ENCODE assay signal across 10 mouse cellular contexts in the genomic region with DNA sequence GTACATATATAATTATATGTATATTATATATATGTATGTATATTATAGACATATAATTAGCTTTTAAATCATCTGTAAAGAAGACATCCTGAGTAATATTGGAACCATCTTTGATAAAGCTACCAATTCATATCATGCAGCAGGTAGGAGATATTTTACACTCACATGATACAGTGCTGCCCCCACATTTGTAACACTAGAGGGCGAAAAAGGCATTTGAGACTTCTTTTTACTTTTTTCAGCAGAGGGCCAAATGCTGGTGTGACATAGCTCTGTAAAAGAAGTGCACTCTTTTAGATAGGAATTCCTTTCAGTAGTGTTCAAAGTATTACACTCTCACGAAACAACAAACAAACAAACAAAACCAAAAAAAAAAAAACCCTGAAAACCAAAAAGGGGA. TPM values are rescaled to one million over a fixed set of nuclear protein-coding genes. Genes with fewer than 3 reads are reported as not detected.
DNase-seq lines count a peak whose midpoint lies in the region; ATAC-seq and TF ChIP-seq lines count a peak whose summit lies in the region.
"Had no signal": no experiment of that assay in that cellular context is flagged by ENCODE, and none has a peak within 500 bp of the region (broad histone marks: within the 10 kb centered on the region; RNA-seq: fewer than 3 reads in every experiment).

No protein-coding gene starts in this region.

- H3K4me2 ChIP-seq in hindbrain, embryonic 15.5 days, result 0 out of 2 replicates have a peak overlapping the region, but pooled peaks have one; percentile 28
- H3K4me2 ChIP-seq in hindbrain, embryonic 12.5 days (replicated peaks), result no peak overlapping the region

- no peak overlapping the region for H3K4me3 ChIP-seq in hindbrain, embryonic 15.5 days
- no peak overlapping the region for H3K4me3 ChIP-seq in hindbrain, embryonic 12.5 days
- H3K4me3 ChIP-seq in MEL (ENCODE audit: control insufficient read depth in 1 of 2, insufficient read depth in 1 of 2, low read depth in 2 of 2, low read length in 2 of 2), result peak overlapping the region; percentile 21 to 38
- no peak overlapping the region for H3K4me3 ChIP-seq in embryonic facial prominence, embryonic 10.5 days
- H3K4me3 ChIP-seq in layer of hippocampus, adult 2 months, result peak overlapping the region; percentile 93

- TF ChIP-seq RAD21 in MEL (IDR thresholded peaks at IDR 0.05; ENCODE audit: low read depth, low read length), result peak; percentile 82

- DNase-seq in A20 (ENCODE audit: low read depth, low spot score) (peak; percentile 69), MEL (ENCODE audit: low read depth, low spot score) (peak; percentile 86)
- DNase-seq in embryonic facial prominence, embryonic 10.5 days (ENCODE audit: low spot score), result peak; percentile 28
- DNase-seq in layer of hippocampus, adult 2 months (ENCODE audit: low spot score in 2 of 2), result peak; percentile 44 to 53
- DNase-seq in retina, embryonic 14.5 days (ENCODE audit: low spot score), result peak; percentile 86
- no peak for DNase-seq in spleen, postnatal 4 days (ENCODE audit: low spot score in 2 of 2)

- peaks cover 4% of the 10 kb centered on the region; the same call in 1 of the 2 replicates for H3K79me2 ChIP-seq in MEL (ENCODE audit: control insufficient read depth, insufficient read depth, low read length, poor library complexity)

- H3K27me3 ChIP-seq in hindbrain, embryonic 15.5 days, result no peaks in the 10 kb centered on the region
- H3K27me3 ChIP-seq in hindbrain, embryonic 12.5 days, result no peaks in the 10 kb centered on the region
- no peaks in the 10 kb centered on the region for H3K27me3 ChIP-seq in MEL (ENCODE audit: control insufficient read depth in 1 of 2, insufficient read depth in 2 of 2, low read length in 2 of 2)
- H3K27me3 ChIP-seq in embryonic facial prominence, embryonic 10.5 days (replicated peaks; ENCODE audit: low read depth, poor library complexity, severe bottlenecking), result no peaks in the 10 kb centered on the region
- H3K27me3 ChIP-seq: embryonic facial prominence, embryonic 13.5 days; lung, embryonic 15.5 days had no signal

- no peak for TF ChIP-seq POLR2A in MEL (IDR thresholded peaks at IDR 0.05; ENCODE audit: control insufficient read depth in 1 of 2, insufficient read depth in 1 of 2, low read depth in 1 of 2, low read length in 2 of 2, poor library complexity in 1 of 2)

- H3K36me3 ChIP-seq in hindbrain, embryonic 15.5 days, result no peaks in the 10 kb centered on the region
- H3K36me3 ChIP-seq in hindbrain, embryonic 12.5 days, result no peaks in the 10 kb centered on the region
- H3K36me3 ChIP-seq in MEL (ENCODE audit: control insufficient read depth in 1 of 2, insufficient read depth in 2 of 2, low read length in 2 of 2), result peaks cover 0 to 18% of the 10 kb centered on the region in 2 experiments; a peak in 2 of 4 replicates
- no peaks in the 10 kb centered on the region for H3K36me3 ChIP-seq in embryonic facial prominence, embryonic 10.5 days (replicated peaks)
- H3K36me3 ChIP-seq: embryonic facial prominence, embryonic 13.5 days; lung, embryonic 15.5 days had no signal

- peak; percentile 4 to 93 (median 61); a peak in 4 of 6 replicates for TF ChIP-seq CTCF in MEL (IDR thresholded peaks at IDR 0.05 in 2 of 3, conservative IDR thresholded peaks at IDR 0.05 in 1 of 3; ENCODE audit: control insufficient read depth in 1 of 3, insufficient read depth in 1 of 3, low read depth in 2 of 3, low read length in 3 of 3, poor library complexity in 1 of 3, severe bottlenecking in 1 of 3)
- TF ChIP-seq CTCF in layer of hippocampus, adult 2 months (conservative IDR thresholded peaks at IDR 0.05), result peak; percentile 88

- H3K27ac ChIP-seq in hindbrain, embryonic 15.5 days (replicated peaks), result no peak overlapping the region
- H3K27ac ChIP-seq in hindbrain, embryonic 12.5 days, result no peak overlapping the region
- H3K27ac ChIP-seq in MEL (ENCODE audit: control insufficient read depth, low read depth, low read length), result peak overlapping the region; percentile 28
- no peak overlapping the region for H3K27ac ChIP-seq in embryonic facial prominence, embryonic 10.5 days (replicated peaks)
- H3K27ac ChIP-seq in layer of hippocampus, adult 2 months, result peak overlapping the region; percentile 93; the same call in 1 of the 2 replicates

- peaks cover 13% of the 10 kb centered on the region for H3K4me1 ChIP-seq in hindbrain, embryonic 15.5 days (replicated peaks)
- peaks cover 13% of the 10 kb centered on the region for H3K4me1 ChIP-seq in hindbrain, embryonic 12.5 days
- H3K4me1 ChIP-seq in MEL (ENCODE audit: control insufficient read depth in 1 of 2, insufficient read depth in 2 of 2, low read length in 2 of 2), result peaks cover 5 to 14% of the 10 kb centered on the region in 2 experiments
- H3K4me1 ChIP-seq in embryonic facial prominence, embryonic 10.5 days, result peaks cover 17% of the 10 kb centered on the region

- TF ChIP-seq EP300 in MEL (IDR thresholded peaks at IDR 0.05; ENCODE audit: low read depth in 1 of 2, low read length in 2 of 2), result peak; percentile 40 to 44; a peak in 2 of 4 replicates

- ATAC-seq in hindbrain, embryonic 15.5 days (ENCODE audit: low FRiP score, low read depth), result peak; percentile 9; the same call in 1 of the 2 replicates
- ATAC-seq in hindbrain, embryonic 12.5 days (ENCODE audit: low FRiP score), result no peak

- WGBS in hindbrain, embryonic 15.5 days, result 30% methylated on average over 2 of the region's 2 CpGs
- 27% methylated on average over 2 of the region's 2 CpGs for WGBS in hindbrain, embryonic 12.5 days
- 21% methylated on average over 2 of the region's 2 CpGs for WGBS in embryonic facial prominence, embryonic 10.5 days

- no peak overlapping the region for H3K9ac ChIP-seq in hindbrain, embryonic 15.5 days
- no peak overlapping the region for H3K9ac ChIP-seq in hindbrain, embryonic 12.5 days
- peak overlapping the region; percentile 34; the same call in 1 of the 2 replicates for H3K9ac ChIP-seq in MEL (ENCODE audit: control insufficient read depth, low read depth, low read length, poor library complexity, severe bottlenecking)
- H3K9ac ChIP-seq: embryonic facial prominence, embryonic 13.5 days had no signal

- no peaks in the 10 kb centered on the region for H3K9me3 ChIP-seq in hindbrain, embryonic 15.5 days
- H3K9me3 ChIP-seq in hindbrain, embryonic 12.5 days (replicated peaks), result no peaks in the 10 kb centered on the region
- no peaks in the 10 kb centered on the region for H3K9me3 ChIP-seq in MEL (replicated peaks; ENCODE audit: insufficient read depth, low read length)
- H3K9me3 ChIP-seq in embryonic facial prominence, embryonic 10.5 days, result no peaks in the 10 kb centered on the region
- H3K9me3 ChIP-seq: embryonic facial prominence, embryonic 13.5 days; lung, embryonic 15.5 days had no signal

TF ChIP-seq in MEL, 35 proteins besides CTCF, POLR2A, EP300 and RAD21 (continues in another document):
- TF ChIP-seq ETS1 (IDR thresholded peaks at IDR 0.05; ENCODE audit: low read depth, low read length), result 0 out of 2 replicates have a peak, but pooled peaks have one; percentile 27
- no peak for TF ChIP-seq ZMIZ1 (IDR thresholded peaks at IDR 0.05; ENCODE audit: low read depth, low read length)
- TF ChIP-seq SMC3 (IDR thresholded peaks at IDR 0.05; ENCODE audit: low read depth, low read length), result peak; percentile 88
- no peak for TF ChIP-seq CHD2 (IDR thresholded peaks at IDR 0.05; ENCODE audit: low read length)
- TF ChIP-seq HCFC1 (IDR thresholded peaks at IDR 0.05; ENCODE audit: low read depth, low read length), result peak; percentile 65
- no peak for TF ChIP-seq MYB (IDR thresholded peaks at IDR 0.05; ENCODE audit: low read depth, low read length)
- TF ChIP-seq GABPA (IDR thresholded peaks at IDR 0.05; ENCODE audit: low read depth, low read length), result no peak
- TF ChIP-seq TCF12 (IDR thresholded peaks at IDR 0.05; ENCODE audit: low read depth, low read length), result 0 out of 2 replicates have a peak, but pooled peaks have one; percentile 34
- peak; percentile 88 for TF ChIP-seq MAZ (IDR thresholded peaks at IDR 0.05; ENCODE audit: low read depth, low read length)
- peak; percentile 77 for TF ChIP-seq MXI1 (IDR thresholded peaks at IDR 0.05; ENCODE audit: low read depth, low read length)
- peak; percentile 82 for TF ChIP-seq ZC3H11A (IDR thresholded peaks at IDR 0.05; ENCODE audit: low read depth, low read length)
- peak; percentile 88 for TF ChIP-seq ZNF384 (IDR thresholded peaks at IDR 0.05; ENCODE audit: low read depth, low read length)
- TF ChIP-seq POLR2AphosphoS5 (IDR thresholded peaks at IDR 0.05; ENCODE audit: borderline replicate concordance, low read depth, low read length), result no peak
- 0 out of 2 replicates have a peak, but pooled peaks have one; percentile 51 for TF ChIP-seq JUND (IDR thresholded peaks at IDR 0.05; ENCODE audit: low read depth, low read length)

RNA-seq across cellular contexts. Expression of a gene that starts 0.9 kb away (rescaled TPM):
- 52.0 and 55.1 TPM in 2 replicates for polyA plus RNA-seq in hindbrain, embryonic 15.5 days (2015; fragmentation: Nextera tagmentation; extraction: Ambion mirVana)
- polyA plus RNA-seq in hindbrain, embryonic 12.5 days (2016; fragmentation: Nextera tagmentation; extraction: Ambion mirVana), result 42.7 and 44.6 TPM in 2 replicates
- total RNA-seq in MEL (2012; rRNA removed), result 3.4 and 4.1 TPM in 2 replicates
- polyA plus RNA-seq in MEL (2012; ENCODE audit: insufficient read depth in 1 of 2, insufficient read length in 2 of 2, low read depth in 1 of 2, low replicate concordance in 2 of 2, missing spikeins in 1 of 2), result 1 to 10 TPM in 1 of 2 experiments, not detected in 1; 6.8 TPM
- polyA plus RNA-seq in embryonic facial prominence, embryonic 10.5 days (2016; fragmentation: Nextera tagmentation; extraction: Ambion mirVana), result 17.8 and 19.5 TPM in 2 replicates
- 10 to 100 TPM; 37.6 to 38.0 TPM for total RNA-seq in layer of hippocampus, adult 2 months (2021)

RNA-seq across cellular contexts. Expression of a gene that starts 1.1 kb away (rescaled TPM):
- 54.2 and 56.9 TPM in 2 replicates for polyA plus RNA-seq in hindbrain, embryonic 15.5 days (2015; fragmentation: Nextera tagmentation; extraction: Ambion mirVana)
- polyA plus RNA-seq in hindbrain, embryonic 12.5 days (2016; fragmentation: Nextera tagmentation; extraction: Ambion mirVana), result 32.3 and 32.4 TPM in 2 replicates
- 7.4 and 9.0 TPM in 2 replicates for total RNA-seq in MEL (2012; rRNA removed)
- polyA plus RNA-seq in MEL (2012; ENCODE audit: insufficient read depth in 1 of 2, insufficient read length in 2 of 2, low read depth in 1 of 2, low replicate concordance in 2 of 2, missing spikeins in 1 of 2), result 10 to 100 TPM in 1 of 2 experiments, not detected in 1; 18.1 TPM
- 24.3 and 26.0 TPM in 2 replicates for polyA plus RNA-seq in embryonic facial prominence, embryonic 10.5 days (2016; fragmentation: Nextera tagmentation; extraction: Ambion mirVana)
- total RNA-seq in layer of hippocampus, adult 2 months (2021), result 10 to 100 TPM; 18.5 to 19.0 TPM

RNA-seq across cellular contexts. Expression of a gene that starts 16.1 kb away (rescaled TPM):
- polyA plus RNA-seq in hindbrain, embryonic 15.5 days (2015; fragmentation: Nextera tagmentation; extraction: Ambion mirVana), result 4.7 and 5.0 TPM in 2 replicates
- 1.0 and 1.2 TPM in 2 replicates for polyA plus RNA-seq in hindbrain, embryonic 12.5 days (2016; fragmentation: Nextera tagmentation; extraction: Ambion mirVana)
- total RNA-seq in MEL (2012; rRNA removed), result 0.08 TPM in 1 of 2 replicates, not detected in the other
- polyA plus RNA-seq in MEL (2012; ENCODE audit: insufficient read depth in 1 of 2, insufficient read length in 2 of 2, low read depth in 1 of 2, low replicate concordance in 2 of 2, missing spikeins in 1 of 2), result not detected
- 0.35 and 0.70 TPM in 2 replicates for polyA plus RNA-seq in embryonic facial prominence, embryonic 10.5 days (2016; fragmentation: Nextera tagmentation; extraction: Ambion mirVana)
- 1 to 10 TPM; 2.8 to 5.3 TPM for total RNA-seq in layer of hippocampus, adult 2 months (2021)

Comparison
In these comparisons a context has a peak if more than half of its experiments do, and no peak if none do; other contexts are left out.
1. H3K27ac ChIP-seq: peak in MEL (single experiment) and layer of hippocampus, adult 2 months (single experiment); none in hindbrain, embryonic 15.5 days (single experiment), hindbrain, embryonic 12.5 days (single experiment) and embryonic facial prominence, embryonic 10.5 days (single experiment).
2. H3K4me3 ChIP-seq: peak in MEL (2 of 2) and layer of hippocampus, adult 2 months (single experiment); none in hindbrain, embryonic 15.5 days (single experiment), hindbrain, embryonic 12.5 days (single experiment) and embryonic facial prominence, embryonic 10.5 days (single experiment).
3. DNase-seq: peak in A20 (single experiment), MEL (single experiment), embryonic facial prominence, embryonic 10.5 days (single experiment), layer of hippocampus, adult 2 months (2 of 2) and retina, embryonic 14.5 days (single experiment); none in spleen, postnatal 4 days (0 of 2).